Mouse (Mus musculus): ENCODE measurements around the gene Ckmt1. TPM values are rescaled to one million over a fixed set of nuclear protein-coding genes. Genes with fewer than 3 reads are reported as not detected.
"Not testable (repeated sequence)": the region's sequence is repeated elsewhere in the genome, so short reads cannot be mapped to it uniquely, and the experiment has no call there.

Ckmt1 gene
- polyA plus RNA-seq, 1 experiment from 2014 or later, result 1,240 TPM

- ATAC-seq, result no peak
- no peaks in the 10 kb centered on the region for H3K9me3 ChIP-seq (ENCODE audit: control insufficient read depth)
- TF ChIP-seq CTCF (IDR thresholded peaks at IDR 0.05; ENCODE audit: low read depth), result no peak
- no peaks in the 10 kb centered on the region for H3K27me3 ChIP-seq (replicated peaks; ENCODE audit: control insufficient read depth, insufficient read depth, low read length)
- 33% methylated on average over 4 of the region's 4 CpGs for WGBS
- H3K4me3 ChIP-seq (ENCODE audit: low read depth, low read length), result peak overlapping the region; percentile 51
- H3K4me2 ChIP-seq (replicated peaks; ENCODE audit: low read depth), result peak overlapping the region; percentile 80
- H3K36me3 ChIP-seq (ENCODE audit: control insufficient read depth, insufficient read depth), result peaks cover 10% of the 10 kb centered on the region; the same call in 1 of the 2 replicates
- no peaks in the 10 kb centered on the region; the same call in 1 of the 2 replicates for H3K4me1 ChIP-seq (replicated peaks; ENCODE audit: control insufficient read depth, insufficient read depth, low read length)
- H3K27ac ChIP-seq (ENCODE audit: low read depth, low read length), result no peak overlapping the region
- H3K9ac ChIP-seq (ENCODE audit: low read depth, low read length), result no peak overlapping the region
Observed at GRCm38 (mm10) chr2:121359461-121359860, 1.9 kb downstream of the Ckmt1 start.

GRCm38 (mm10) chr2:121363656-121364055 lies 6.1 kb downstream of the Ckmt1 start:
- no peaks in the 10 kb centered on the region for H3K9me3 ChIP-seq (ENCODE audit: control insufficient read depth)
- H3K27me3 ChIP-seq (replicated peaks; ENCODE audit: control insufficient read depth, insufficient read depth, low read length), result no peaks in the 10 kb centered on the region
- H3K27ac ChIP-seq (ENCODE audit: low read depth, low read length), result no peak overlapping the region
- H3K36me3 ChIP-seq (ENCODE audit: control insufficient read depth, insufficient read depth), result peaks cover 13% of the 10 kb centered on the region; the same call in 1 of the 2 replicates
- no peak for TF ChIP-seq CTCF (IDR thresholded peaks at IDR 0.05; ENCODE audit: low read depth)
- no peaks in the 10 kb centered on the region for H3K4me1 ChIP-seq (replicated peaks; ENCODE audit: control insufficient read depth, insufficient read depth, low read length)
- no peak overlapping the region for H3K4me3 ChIP-seq (ENCODE audit: low read depth, low read length)
- H3K4me2 ChIP-seq (replicated peaks; ENCODE audit: low read depth), result no peak overlapping the region
- ATAC-seq, result no peak
- no peak overlapping the region for H3K9ac ChIP-seq (ENCODE audit: low read depth, low read length)
- 85% methylated on average over 3 of the region's 3 CpGs for WGBS

- no peak for ATAC-seq
- 70% methylated on average over 2 of the region's 2 CpGs for WGBS
Observed at GRCm38 (mm10) chr2:121368831-121369230, 11.3 kb downstream of the Ckmt1 start.

GRCm38 (mm10) chr2:121370921-121371320 lies 13.4 kb downstream of the Ckmt1 start:
- 81% methylated on average over 5 of the region's 5 CpGs for WGBS
- Histone ChIP-seq H3K9ac (ENCODE audit: low read depth, low read length) (no peak overlapping the region), H3K27me3 (replicated peaks; ENCODE audit: control insufficient read depth, insufficient read depth, low read length) (no peaks in the 10 kb centered on the region), H3K36me3 (ENCODE audit: control insufficient read depth, insufficient read depth) (no peaks in the 10 kb centered on the region), H3K27ac (ENCODE audit: low read depth, low read length) (no peak overlapping the region), H3K4me1 (replicated peaks; ENCODE audit: control insufficient read depth, insufficient read depth, low read length) (no peaks in the 10 kb centered on the region), H3K4me3 (ENCODE audit: low read depth, low read length) (no peak overlapping the region), H3K9me3 (ENCODE audit: control insufficient read depth) (no peaks in the 10 kb centered on the region), H3K4me2 (replicated peaks; ENCODE audit: low read depth) (no peak overlapping the region)
- TF ChIP-seq CTCF (IDR thresholded peaks at IDR 0.05; ENCODE audit: low read depth), result no peak
- no peak for ATAC-seq

More at GRCm38 (mm10) chr2:121368831-121369230, 11.3 kb downstream of the Ckmt1 start:
- Histone ChIP-seq H3K9ac (ENCODE audit: low read depth, low read length) (no peak overlapping the region), H3K4me1 (replicated peaks; ENCODE audit: control insufficient read depth, insufficient read depth, low read length) (no peaks in the 10 kb centered on the region), H3K36me3 (ENCODE audit: control insufficient read depth, insufficient read depth) (0 out of 2 replicates have a peak, but pooled peaks cover 7% of the 10 kb centered on the region), H3K9me3 (ENCODE audit: control insufficient read depth) (no peaks in the 10 kb centered on the region), H3K27me3 (replicated peaks; ENCODE audit: control insufficient read depth, insufficient read depth, low read length) (no peaks in the 10 kb centered on the region), H3K4me2 (replicated peaks; ENCODE audit: low read depth) (no peak overlapping the region), H3K4me3 (ENCODE audit: low read depth, low read length) (no peak overlapping the region), H3K27ac (ENCODE audit: low read depth, low read length) (no peak overlapping the region)
- no peak for TF ChIP-seq CTCF (IDR thresholded peaks at IDR 0.05; ENCODE audit: low read depth)

- TF ChIP-seq CTCF (IDR thresholded peaks at IDR 0.05; ENCODE audit: low read depth), result no peak
- Histone ChIP-seq H3K27me3 (replicated peaks; ENCODE audit: control insufficient read depth, insufficient read depth, low read length) (no peaks in the 10 kb centered on the region), H3K9me3 (ENCODE audit: control insufficient read depth) (no peaks in the 10 kb centered on the region), H3K4me1 (replicated peaks; ENCODE audit: control insufficient read depth, insufficient read depth, low read length) (no peaks in the 10 kb centered on the region), H3K4me2 (replicated peaks; ENCODE audit: low read depth) (no peak overlapping the region), H3K4me3 (ENCODE audit: low read depth, low read length) (no peak overlapping the region), H3K9ac (ENCODE audit: low read depth, low read length) (no peak overlapping the region), H3K27ac (ENCODE audit: low read depth, low read length) (no peak overlapping the region), H3K36me3 (ENCODE audit: control insufficient read depth, insufficient read depth) (no peaks in the 10 kb centered on the region)
- ATAC-seq, result no peak
- WGBS, result 71% methylated on average over 3 of the region's 3 CpGs
Observed at GRCm38 (mm10) chr2:121372266-121372665, 14.8 kb downstream of the Ckmt1 start.

GRCm38 (mm10) chr2:121374766-121375165 lies 17.3 kb downstream of the Ckmt1 start:
- H3K36me3 ChIP-seq (ENCODE audit: control insufficient read depth, insufficient read depth), result no peaks in the 10 kb centered on the region
- H3K9me3 ChIP-seq (ENCODE audit: control insufficient read depth), result no peaks in the 10 kb centered on the region
- H3K4me1 ChIP-seq (replicated peaks; ENCODE audit: control insufficient read depth, insufficient read depth, low read length), result no peaks in the 10 kb centered on the region
- no peak for ATAC-seq
- H3K9ac ChIP-seq (ENCODE audit: low read depth, low read length), result no peak overlapping the region
- H3K27me3 ChIP-seq (replicated peaks; ENCODE audit: control insufficient read depth, insufficient read depth, low read length), result no peaks in the 10 kb centered on the region
- no peak overlapping the region for H3K4me3 ChIP-seq (ENCODE audit: low read depth, low read length)
- H3K27ac ChIP-seq (ENCODE audit: low read depth, low read length), result no peak overlapping the region
- TF ChIP-seq CTCF (IDR thresholded peaks at IDR 0.05; ENCODE audit: low read depth), result no peak
- no peak overlapping the region for H3K4me2 ChIP-seq (replicated peaks; ENCODE audit: low read depth)
- WGBS, result 46% methylated on average over 2 of the region's 2 CpGs

GRCm38 (mm10) chr2:121386961-121387575 lies 29.6 kb downstream of the Ckmt1 start, which contains the start of gene Strc:
TSS of gene Strc (minus strand) at chr2:121387168.
- not testable (repeated sequence) for H3K9me3 ChIP-seq (ENCODE audit: control insufficient read depth); H3K9ac ChIP-seq (ENCODE audit: low read depth, low read length); ATAC-seq; H3K36me3 ChIP-seq (ENCODE audit: control insufficient read depth, insufficient read depth); H3K27ac ChIP-seq (ENCODE audit: low read depth, low read length); H3K4me2 ChIP-seq (replicated peaks; ENCODE audit: low read depth); H3K4me1 ChIP-seq (replicated peaks; ENCODE audit: control insufficient read depth, insufficient read depth, low read length); H3K4me3 ChIP-seq (ENCODE audit: low read depth, low read length); H3K27me3 ChIP-seq (replicated peaks; ENCODE audit: control insufficient read depth, insufficient read depth, low read length)
- WGBS, result 97% methylated on average over 14 of the region's 17 CpGs

Data from intestine, postnatal 0 days (tissue).